Mouse (Mus musculus): ENCODE results near the gene Nrp1. TPM values are rescaled to one million over a fixed set of nuclear protein-coding genes. Genes with fewer than 3 reads are reported as not detected.
A peak's percentile ranks its signal among the peaks of the same experiment; 100 is the strongest.

Gene Nrp1
- total RNA-seq, 1 experiment = 21.3 TPM

GRCm38 (mm10) chr8:128487966-128488931 is 129.8 kb downstream of the Nrp1 start:
- in situ Hi-C loops (cut with MboI; ENCODE audit: low sequenced_read_pairs in 2 of 2, unreplicated experiment in 2 of 2) = no loop called here
- no peak for DNase-seq (ENCODE audit: low read depth, low spot score)

GRCm38 (mm10) chr8:128489351-128489750 is 130.9 kb downstream of the Nrp1 start:
- in situ Hi-C loops (cut with MboI; ENCODE audit: low sequenced_read_pairs in 2 of 2, unreplicated experiment in 2 of 2) = no loop called here
- Histone ChIP-seq H3K9ac (ENCODE audit: insufficient read depth, low read depth, low read length, poor library complexity, severe bottlenecking) (no peak overlapping the region), H3K4me1 (ENCODE audit: control insufficient read depth in 2 of 2, insufficient read depth in 2 of 2, low read length in 2 of 2, poor library complexity in 1 of 2) (no peaks in the 10 kb centered on the region), H3K4me3 (ENCODE audit: insufficient read depth in 1 of 2, low read depth in 1 of 2, low read length in 2 of 2, poor library complexity in 1 of 2, severe bottlenecking in 1 of 2) (no peak overlapping the region), H3K27ac (ENCODE audit: insufficient read depth, low read depth, low read length, poor library complexity, severe bottlenecking) (no peak overlapping the region), H3K9me3 (ENCODE audit: control insufficient read depth, insufficient read depth, low read depth, low read length) (no peaks in the 10 kb centered on the region), H3K36me3 (ENCODE audit: control insufficient read depth, insufficient read depth, low read length, poor library complexity, severe bottlenecking) (no peaks in the 10 kb centered on the region)
- no peak for DNase-seq (ENCODE audit: low read depth, low spot score)
- TF ChIP-seq ZNF384 (IDR thresholded peaks at IDR 0.05; ENCODE audit: low read depth, low read length) = no peak
- TF ChIP-seq MAFK (IDR thresholded peaks at IDR 0.05; ENCODE audit: insufficient read depth, low read depth, low read length) = no peak
- TF ChIP-seq CHD2 (IDR thresholded peaks at IDR 0.05; ENCODE audit: low read depth, low read length) = no peak
- TF ChIP-seq HCFC1 (IDR thresholded peaks at IDR 0.05; ENCODE audit: borderline replicate concordance, insufficient read depth, low read length) = no peak
- TF ChIP-seq ZC3H11A (IDR thresholded peaks at IDR 0.05; ENCODE audit: borderline replicate concordance, low read depth, low read length) = no peak

More at GRCm38 (mm10) chr8:128487966-128488931, 129.8 kb downstream of the Nrp1 start:
- H3K4me1 ChIP-seq (ENCODE audit: control insufficient read depth in 2 of 2, insufficient read depth in 2 of 2, low read length in 2 of 2, poor library complexity in 1 of 2) = no peaks in the 10 kb centered on the region
- no peaks in the 10 kb centered on the region for H3K9me3 ChIP-seq (ENCODE audit: control insufficient read depth, insufficient read depth, low read depth, low read length)
- H3K4me3 ChIP-seq (ENCODE audit: insufficient read depth in 1 of 2, low read depth in 1 of 2, low read length in 2 of 2, poor library complexity in 1 of 2, severe bottlenecking in 1 of 2) = no peak overlapping the region
- H3K27ac ChIP-seq (ENCODE audit: insufficient read depth, low read depth, low read length, poor library complexity, severe bottlenecking) = no peak overlapping the region
- no peaks in the 10 kb centered on the region for H3K36me3 ChIP-seq (ENCODE audit: control insufficient read depth, insufficient read depth, low read length, poor library complexity, severe bottlenecking)
- TF ChIP-seq MAFK (IDR thresholded peaks at IDR 0.05; ENCODE audit: insufficient read depth, low read depth, low read length) (no peak), ZC3H11A (IDR thresholded peaks at IDR 0.05; ENCODE audit: borderline replicate concordance, low read depth, low read length) (no peak), CHD2 (IDR thresholded peaks at IDR 0.05; ENCODE audit: low read depth, low read length) (no peak), HCFC1 (IDR thresholded peaks at IDR 0.05; ENCODE audit: borderline replicate concordance, insufficient read depth, low read length) (no peak)
- no peak overlapping the region for H3K9ac ChIP-seq (ENCODE audit: insufficient read depth, low read depth, low read length, poor library complexity, severe bottlenecking)

- peak; percentile 73 for DNase-seq (ENCODE audit: low read depth, low spot score)
- H3K4me1 ChIP-seq (ENCODE audit: control insufficient read depth in 2 of 2, insufficient read depth in 2 of 2, low read length in 2 of 2, poor library complexity in 1 of 2) = peaks cover 0 to 2% of the 10 kb centered on the region in 2 experiments; a peak in 2 of 4 replicates
- in situ Hi-C loops (cut with MboI; ENCODE audit: low sequenced_read_pairs in 2 of 2, unreplicated experiment in 2 of 2) = no loop called here
- peak; percentile 85 for TF ChIP-seq ZC3H11A (IDR thresholded peaks at IDR 0.05; ENCODE audit: borderline replicate concordance, low read depth, low read length)
- peak; percentile 79 for TF ChIP-seq ZNF384 (IDR thresholded peaks at IDR 0.05; ENCODE audit: low read depth, low read length)
- no peak for TF ChIP-seq MAFK (IDR thresholded peaks at IDR 0.05; ENCODE audit: insufficient read depth, low read depth, low read length)
- no peak for TF ChIP-seq CHD2 (IDR thresholded peaks at IDR 0.05; ENCODE audit: low read depth, low read length)
- no peak for TF ChIP-seq HCFC1 (IDR thresholded peaks at IDR 0.05; ENCODE audit: borderline replicate concordance, insufficient read depth, low read length)
- H3K9me3 ChIP-seq (ENCODE audit: control insufficient read depth, insufficient read depth, low read depth, low read length) = no peaks in the 10 kb centered on the region
- no peak overlapping the region for H3K27ac ChIP-seq (ENCODE audit: insufficient read depth, low read depth, low read length, poor library complexity, severe bottlenecking)
- no peak overlapping the region for H3K4me3 ChIP-seq (ENCODE audit: insufficient read depth in 1 of 2, low read depth in 1 of 2, low read length in 2 of 2, poor library complexity in 1 of 2, severe bottlenecking in 1 of 2)
- no peak overlapping the region for H3K9ac ChIP-seq (ENCODE audit: insufficient read depth, low read depth, low read length, poor library complexity, severe bottlenecking)
- no peaks in the 10 kb centered on the region for H3K36me3 ChIP-seq (ENCODE audit: control insufficient read depth, insufficient read depth, low read length, poor library complexity, severe bottlenecking)
Measured at GRCm38 (mm10) chr8:128491126-128492067, 133.0 kb downstream of the Nrp1 start.

- H3K9ac ChIP-seq (ENCODE audit: insufficient read depth, low read depth, low read length, poor library complexity, severe bottlenecking) = no peak overlapping the region
- no peaks in the 10 kb centered on the region for H3K9me3 ChIP-seq (ENCODE audit: control insufficient read depth, insufficient read depth, low read depth, low read length)
- in situ Hi-C loops (cut with MboI; ENCODE audit: low sequenced_read_pairs in 2 of 2, unreplicated experiment in 2 of 2) = no loop called here
- TF ChIP-seq ZNF384 (IDR thresholded peaks at IDR 0.05; ENCODE audit: low read depth, low read length) = no peak
- TF ChIP-seq CHD2 (IDR thresholded peaks at IDR 0.05; ENCODE audit: low read depth, low read length) = no peak
- no peak for TF ChIP-seq ZC3H11A (IDR thresholded peaks at IDR 0.05; ENCODE audit: borderline replicate concordance, low read depth, low read length)
- TF ChIP-seq HCFC1 (IDR thresholded peaks at IDR 0.05; ENCODE audit: borderline replicate concordance, insufficient read depth, low read length) = no peak
- no peak for TF ChIP-seq MAFK (IDR thresholded peaks at IDR 0.05; ENCODE audit: insufficient read depth, low read depth, low read length)
- DNase-seq (ENCODE audit: low read depth, low spot score) = no peak
- peaks cover 0 to 4% of the 10 kb centered on the region in 2 experiments; a peak in 2 of 4 replicates for H3K4me1 ChIP-seq (ENCODE audit: control insufficient read depth in 2 of 2, insufficient read depth in 2 of 2, low read length in 2 of 2, poor library complexity in 1 of 2)
- H3K4me3 ChIP-seq (ENCODE audit: insufficient read depth in 1 of 2, low read depth in 1 of 2, low read length in 2 of 2, poor library complexity in 1 of 2, severe bottlenecking in 1 of 2) = no peak overlapping the region
- no peaks in the 10 kb centered on the region for H3K36me3 ChIP-seq (ENCODE audit: control insufficient read depth, insufficient read depth, low read length, poor library complexity, severe bottlenecking)
- H3K27ac ChIP-seq (ENCODE audit: insufficient read depth, low read depth, low read length, poor library complexity, severe bottlenecking) = no peak overlapping the region
Measured at GRCm38 (mm10) chr8:128493801-128494200, 135.4 kb downstream of the Nrp1 start.
